Mouse (Mus musculus): Measurements from ENCODE around the gene Fibp.

- TF ChIP-seq CTCF (IDR thresholded peaks at IDR 0.05; ENCODE audit: low read depth) (no peak), EP300 (IDR thresholded peaks at IDR 0.05; ENCODE audit: low read depth) (no peak)
Measured at GRCm38 (mm10) chr19:5410641-5411040, 49.8 kb upstream of the Fibp start.

All from liver, embryonic 14.5 days (tissue).